Mouse (Mus musculus) telencephalon, adult 2 months (tissue): Measurements from ENCODE around the gene Tab1.

ENCODE experiments used
- DNase-seq: peaks from one replicate; pipeline ENCODE4 v3.0.0-alpha.2; 2011; ENCODE audit warnings: low read depth, low spot score

The Tab1 gene

GRCm38 (mm10) chr15:80136645-80137044, 3.7 kb downstream of the Tab1 start:
- no peak for DNase-seq

DNA sequence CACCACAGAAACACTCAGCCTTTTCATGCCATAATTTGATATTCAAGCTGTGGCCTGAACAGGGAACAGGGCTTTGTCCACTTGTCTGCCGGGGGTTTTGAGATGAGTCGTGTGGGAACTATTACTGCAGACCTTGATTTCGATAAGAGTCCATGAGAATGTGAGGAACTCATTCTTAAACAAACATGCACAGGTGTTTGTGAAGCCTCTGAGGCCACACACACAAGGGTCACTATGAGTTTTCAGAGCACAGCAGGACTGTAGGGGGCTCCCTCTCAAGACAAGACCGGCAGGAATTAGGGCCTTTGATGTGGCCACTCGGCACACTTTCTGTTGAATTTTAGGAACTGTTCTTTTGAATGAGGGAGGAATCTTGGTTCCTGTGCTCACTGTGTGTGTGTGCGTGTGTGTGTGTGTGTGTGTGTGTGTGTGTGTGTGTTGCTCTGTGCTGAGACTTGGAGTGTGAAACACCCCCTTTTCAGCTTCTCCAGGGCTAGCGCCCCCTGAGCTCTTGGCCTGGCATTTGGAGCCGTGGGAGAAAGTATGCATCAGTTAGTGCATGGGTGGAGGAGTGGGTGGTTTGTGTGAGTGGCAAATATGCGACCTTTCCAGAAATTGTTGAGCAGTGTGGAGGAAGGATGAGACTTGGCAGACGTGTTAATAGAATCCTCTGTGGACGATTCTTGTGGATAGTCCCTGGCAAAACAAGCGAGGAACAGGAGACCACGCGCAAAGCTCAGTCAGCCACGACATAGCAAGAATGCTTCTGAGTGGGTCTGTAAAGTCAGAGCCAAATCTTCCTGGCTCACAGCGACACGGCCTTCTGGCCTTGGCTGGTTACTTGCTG, 5.2 kb downstream of the Tab1 start:
- peak; percentile 91 for DNase-seq

- no peak for DNase-seq
Measured at GRCm38 (mm10) chr15:80140302-80140701, 7.4 kb downstream of the Tab1 start.

DNA sequence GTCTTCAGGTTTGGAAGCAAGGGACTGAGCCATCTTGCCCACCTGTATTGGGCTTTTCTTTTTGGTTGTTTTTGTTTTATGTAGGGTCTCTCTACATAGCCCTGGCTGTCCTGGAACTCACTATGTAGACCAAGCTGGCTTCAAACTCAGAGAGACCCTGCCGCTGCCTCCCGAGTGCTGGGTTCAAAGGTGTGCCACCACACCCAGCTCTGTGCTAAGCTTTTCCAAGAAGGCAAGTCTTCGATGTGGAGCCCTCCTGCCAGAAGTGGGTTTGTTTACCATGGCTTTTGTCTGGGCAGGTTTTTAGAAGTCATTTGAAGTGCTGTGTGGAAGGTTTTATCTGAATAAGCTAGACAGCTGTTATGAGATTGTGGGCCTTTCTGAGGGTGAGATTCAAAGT, 8.0 kb downstream of the Tab1 start:
- no peak for DNase-seq

GRCm38 (mm10) chr15:80142130-80142529, 9.2 kb downstream of the Tab1 start:
- DNase-seq = no peak

DNA sequence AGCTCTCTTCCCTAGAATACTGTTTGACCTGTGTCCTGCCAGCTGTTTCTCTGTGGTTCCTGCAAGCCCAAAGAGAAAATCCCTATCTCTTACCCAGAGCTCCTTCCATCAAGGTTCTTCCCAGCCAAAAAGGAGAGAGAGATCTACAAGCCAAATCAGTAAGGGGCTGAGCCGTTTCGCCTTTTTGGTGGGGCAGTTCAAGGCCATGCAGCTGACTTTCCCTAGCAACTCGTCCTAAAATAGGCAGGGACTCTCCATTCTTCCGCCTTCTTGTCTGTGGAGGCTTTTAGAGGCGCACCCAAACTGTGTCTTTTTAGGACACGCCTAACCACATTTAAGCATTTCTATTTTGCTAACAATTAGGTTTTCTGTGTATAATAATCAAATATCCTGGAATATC, 10.8 kb downstream of the Tab1 start:
- DNase-seq = no peak

GRCm38 (mm10) chr15:80145397-80145796, 12.5 kb downstream of the Tab1 start:
- no peak for DNase-seq

DNA sequence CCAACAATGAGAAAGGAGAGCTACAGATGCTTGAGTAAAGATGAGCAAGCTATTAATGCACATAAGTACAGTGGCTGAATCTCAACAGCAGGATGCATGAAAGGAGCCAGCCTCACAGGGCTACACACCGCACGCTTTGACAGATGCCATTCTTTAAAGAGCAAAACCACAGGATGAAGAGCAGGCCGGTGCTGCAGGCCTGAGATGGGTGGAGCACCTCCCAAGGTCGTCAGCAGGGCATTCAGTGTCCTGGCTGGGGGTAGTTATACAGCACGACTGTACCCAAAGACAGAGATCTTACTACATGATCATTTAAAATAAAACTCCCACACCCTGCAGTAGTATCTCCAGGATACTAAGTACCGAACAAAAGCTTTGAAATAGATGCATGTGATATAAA, 13.2 kb downstream of the Tab1 start:
- no peak for DNase-seq

DNA sequence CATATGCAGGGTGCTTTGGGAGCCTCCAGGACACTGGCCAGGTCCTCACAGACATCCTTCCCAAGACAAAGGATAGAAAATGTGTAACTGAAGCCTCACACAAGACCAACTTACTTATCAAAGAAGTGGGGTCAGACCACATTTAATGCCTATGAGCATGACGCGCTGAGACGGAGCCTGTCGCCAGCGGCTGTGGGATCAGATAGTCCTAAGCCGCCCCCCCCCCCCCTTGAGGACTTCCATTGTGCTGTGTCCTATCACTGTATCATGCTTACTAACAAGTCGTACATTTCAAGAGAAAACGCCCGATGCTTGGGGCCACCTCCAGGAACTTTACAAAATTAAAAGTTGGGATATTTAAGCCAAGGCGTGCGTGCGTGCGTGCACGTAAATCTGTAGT, 14.2 kb downstream of the Tab1 start:
- DNase-seq = no peak

GRCm38 (mm10) chr15:80147511-80147910, 14.6 kb downstream of the Tab1 start:
- DNase-seq = no peak

GRCm38 (mm10) chr15:80148565-80148964, 15.6 kb downstream of the Tab1 start:
- no peak for DNase-seq

DNA sequence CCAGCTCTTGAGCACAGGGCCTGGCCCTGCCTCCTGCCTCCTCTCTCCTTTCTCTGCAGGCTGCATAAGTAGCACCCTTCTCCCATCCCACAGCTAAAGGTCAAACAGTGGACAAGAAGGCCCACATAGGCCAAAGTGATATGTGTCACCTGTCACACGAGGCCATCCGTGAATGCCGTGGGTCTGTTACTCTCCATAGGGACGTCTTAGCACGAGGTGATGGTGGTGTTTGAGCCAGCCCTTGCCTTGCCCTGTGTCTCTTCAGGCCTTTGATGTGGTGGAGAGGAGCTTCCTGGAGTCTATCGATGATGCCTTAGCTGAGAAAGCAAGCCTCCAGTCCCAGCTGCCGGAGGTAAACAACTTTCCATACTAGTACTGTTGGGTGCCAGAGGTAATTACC, 16.6 kb downstream of the Tab1 start:
- no peak for DNase-seq

- DNase-seq = no peak
Measured at GRCm38 (mm10) chr15:80152663-80153062, 19.7 kb downstream of the Tab1 start.

DNA sequence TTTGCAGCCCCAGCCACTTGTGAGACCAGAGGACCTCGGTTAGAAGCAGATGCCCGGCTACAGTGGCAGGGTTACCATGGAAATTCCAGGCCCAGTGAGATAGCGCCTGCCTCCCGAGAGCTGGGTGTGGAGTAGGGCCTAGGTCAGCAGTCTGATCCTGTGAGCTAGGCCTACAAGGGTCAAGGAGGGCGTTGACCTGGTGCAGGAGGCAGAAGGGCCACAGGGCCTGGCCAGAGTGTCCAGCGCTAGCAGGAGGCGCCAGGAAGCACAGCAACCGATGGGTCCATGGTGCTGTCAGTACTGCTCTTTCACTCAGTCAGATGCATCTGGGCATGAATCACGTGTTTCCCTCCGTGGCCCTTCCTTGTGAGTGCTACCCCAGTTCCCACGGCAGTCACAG, 20.8 kb downstream of the Tab1 start:
- DNase-seq = no peak

GRCm38 (mm10) chr15:80155707-80156106, 22.8 kb downstream of the Tab1 start:
- no peak for DNase-seq

DNA sequence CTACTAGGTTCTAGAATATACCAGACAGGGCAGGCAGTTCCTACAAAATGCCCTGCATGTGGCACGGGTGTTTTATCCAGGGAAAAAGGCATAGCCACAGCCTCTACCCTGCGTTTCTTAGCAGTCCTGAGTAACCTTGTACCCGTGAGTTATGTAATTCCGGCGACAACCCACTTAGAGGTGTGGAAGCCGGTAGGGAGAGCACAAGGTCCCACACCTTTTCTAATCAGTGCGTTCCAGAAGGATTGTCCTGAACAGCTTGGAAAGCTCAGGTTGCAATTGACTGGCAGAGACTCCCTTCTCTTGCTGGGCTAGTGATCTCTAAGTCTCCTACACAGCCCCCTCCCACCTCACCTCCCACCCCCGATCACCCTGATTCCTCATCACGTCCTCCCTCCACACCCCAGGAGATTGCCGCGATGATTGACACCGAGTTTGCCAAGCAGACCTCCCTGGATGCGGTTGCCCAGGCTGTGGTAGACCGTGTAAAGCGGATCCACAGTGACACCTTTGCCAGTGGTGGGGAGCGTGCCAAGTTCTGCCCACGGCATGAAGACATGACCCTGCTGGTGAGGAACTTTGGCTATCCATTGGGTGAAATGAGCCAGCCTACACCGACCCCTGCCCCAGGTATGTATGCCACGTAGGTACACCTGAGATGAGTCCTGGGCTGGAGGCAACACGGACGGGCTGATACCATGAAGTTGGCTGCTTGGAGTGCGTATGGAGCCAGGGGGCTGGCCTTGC, 24.4 kb downstream of the Tab1 start:
- DNase-seq = no peak

GRCm38 (mm10) chr15:80158001-80158706, 25.2 kb downstream of the Tab1 start:
- no peak for DNase-seq

DNA sequence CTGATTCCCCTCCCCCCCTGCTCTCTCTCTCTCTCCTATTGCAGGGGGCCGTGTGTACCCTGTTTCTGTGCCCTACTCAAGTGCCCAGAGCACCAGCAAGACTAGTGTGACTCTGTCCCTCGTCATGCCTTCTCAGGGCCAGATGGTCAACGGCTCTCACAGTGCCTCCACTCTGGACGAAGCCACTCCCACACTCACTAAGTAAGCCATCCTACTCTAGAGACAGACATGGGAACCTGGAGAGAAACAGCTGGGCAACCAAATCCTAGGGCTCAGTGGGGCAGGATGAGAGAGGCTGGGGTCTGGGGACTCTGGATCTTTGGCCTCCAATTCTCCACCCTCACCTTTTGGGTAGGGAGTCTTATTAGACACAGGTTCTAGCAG, 25.8 kb downstream of the Tab1 start:
- DNase-seq = no peak

- no peak for DNase-seq
Measured at GRCm38 (mm10) chr15:80159286-80159901, 26.5 kb downstream of the Tab1 start.

- no peak for DNase-seq
Measured at GRCm38 (mm10) chr15:80160223-80160622, 27.3 kb downstream of the Tab1 start.

GRCm38 (mm10) chr15:80160726-80161125, 27.8 kb downstream of the Tab1 start:
- no peak for DNase-seq

- no peak for DNase-seq
Measured at GRCm38 (mm10) chr15:80161199-80161598, 28.3 kb downstream of the Tab1 start.
